In genomic region chr7:103860855-103861254, GRCm38 (mm10) we compare ENCODE assay signal across 8 mouse cellular contexts. TPM values are rescaled to one million over a fixed set of nuclear protein-coding genes. Genes with fewer than 3 reads are reported as not detected.
DNase-seq lines count a peak whose midpoint lies in the region; ATAC-seq and TF ChIP-seq lines count a peak whose summit lies in the region.

No protein-coding gene starts in this region.

- H3K9me3 ChIP-seq in hindbrain, embryonic 11.5 days (ENCODE audit: control insufficient read depth, low read length), result no peaks in the 10 kb centered on the region
- H3K9me3 ChIP-seq in hindbrain, postnatal 0 days (ENCODE audit: low read length), result no peaks in the 10 kb centered on the region
- no peaks in the 10 kb centered on the region for H3K9me3 ChIP-seq in ES-Bruce4 (replicated peaks; ENCODE audit: control insufficient read depth, insufficient read depth, low read length, poor library complexity, severe bottlenecking)

- no peak for TF ChIP-seq POLR2A in ES-Bruce4 (IDR thresholded peaks at IDR 0.05; ENCODE audit: insufficient read depth, low read length)

- H3K9ac ChIP-seq in hindbrain, embryonic 11.5 days (ENCODE audit: low read depth, low read length), result no peak overlapping the region
- no peak overlapping the region for H3K9ac ChIP-seq in hindbrain, postnatal 0 days (replicated peaks; ENCODE audit: low read length)
- H3K9ac ChIP-seq in ES-Bruce4 (ENCODE audit: low read depth, poor library complexity, severe bottlenecking), result no peak overlapping the region

- no peaks in the 10 kb centered on the region for H3K36me3 ChIP-seq in hindbrain, embryonic 11.5 days (ENCODE audit: control insufficient read depth, insufficient read depth, low read length)
- no peaks in the 10 kb centered on the region for H3K36me3 ChIP-seq in hindbrain, postnatal 0 days (ENCODE audit: insufficient read depth, low read length)
- H3K36me3 ChIP-seq in ES-Bruce4 (ENCODE audit: control insufficient read depth, insufficient read depth, low read length, poor library complexity, severe bottlenecking), result no peaks in the 10 kb centered on the region

- no peak for DNase-seq in hindbrain, embryonic 11.5 days (ENCODE audit: low spot score)
- DNase-seq in hindbrain, postnatal 0 days (ENCODE audit: low spot score), result no peak
- DNase-seq in embryo, embryonic 10.5 days (ENCODE audit: low spot score), result peak; percentile 48
- peak; percentile 18 to 38 for DNase-seq in heart, postnatal 36 days
- peak; percentile 77 to 91 for DNase-seq in spleen, postnatal 10 days (ENCODE audit: low spot score in 2 of 2)
- no peak for DNase-seq in left cerebral cortex, adult 9 months (ENCODE audit: low spot score in 2 of 2)

- no peak for TF ChIP-seq CTCF in hindbrain, postnatal 0 days (IDR thresholded peaks at IDR 0.05; ENCODE audit: low read depth)
- TF ChIP-seq CTCF in ES-Bruce4 (IDR thresholded peaks at IDR 0.05; ENCODE audit: low read depth, low read length), result no peak

- no peak overlapping the region for H3K27ac ChIP-seq in hindbrain, embryonic 11.5 days (ENCODE audit: low read depth, low read length)
- H3K27ac ChIP-seq in hindbrain, postnatal 0 days, result no peak overlapping the region
- no peak overlapping the region for H3K27ac ChIP-seq in ES-Bruce4 (ENCODE audit: insufficient read depth, low read length)

- no peaks in the 10 kb centered on the region for H3K4me1 ChIP-seq in hindbrain, embryonic 11.5 days (replicated peaks; ENCODE audit: control insufficient read depth, insufficient read depth, low read length)
- no peaks in the 10 kb centered on the region for H3K4me1 ChIP-seq in hindbrain, postnatal 0 days (ENCODE audit: insufficient read depth, low read length)
- H3K4me1 ChIP-seq in ES-Bruce4 (ENCODE audit: control insufficient read depth, insufficient read depth, low read length), result peaks cover 1% of the 10 kb centered on the region

- intact Hi-C loops in heart, postnatal 36 days (cut with DNase I), result no loop called here

- 48% methylated on average over 1 of the region's 1 CpGs for WGBS in hindbrain, embryonic 11.5 days
- WGBS in hindbrain, postnatal 0 days, result 64% methylated on average over 1 of the region's 1 CpGs

- no peak overlapping the region for H3K4me3 ChIP-seq in hindbrain, embryonic 11.5 days (ENCODE audit: low read depth, low read length)
- H3K4me3 ChIP-seq in hindbrain, postnatal 0 days (ENCODE audit: low read length), result no peak overlapping the region
- H3K4me3 ChIP-seq in ES-Bruce4 (ENCODE audit: low read depth, low read length), result no peak overlapping the region

- H3K27me3 ChIP-seq in hindbrain, embryonic 11.5 days (ENCODE audit: control insufficient read depth, insufficient read depth, low read length), result no peaks in the 10 kb centered on the region
- H3K27me3 ChIP-seq in hindbrain, postnatal 0 days (ENCODE audit: insufficient read depth, low read length), result no peaks in the 10 kb centered on the region
- H3K27me3 ChIP-seq in ES-Bruce4 (ENCODE audit: control insufficient read depth, insufficient read depth, low read length, poor library complexity, severe bottlenecking), result no peaks in the 10 kb centered on the region

- peak; percentile 97 for TF ChIP-seq EP300 in ES-Bruce4 (IDR thresholded peaks at IDR 0.05; ENCODE audit: insufficient read depth, low read depth, low read length)

- H3K4me2 ChIP-seq in hindbrain, embryonic 11.5 days (replicated peaks; ENCODE audit: low read depth, low read length), result no peak overlapping the region
- no peak overlapping the region for H3K4me2 ChIP-seq in hindbrain, postnatal 0 days (ENCODE audit: low read depth, low read length)

- ATAC-seq in hindbrain, embryonic 11.5 days (ENCODE audit: low FRiP score), result 0 out of 2 replicates have a peak, but pooled peaks have one; percentile 49
- no peak for ATAC-seq in hindbrain, postnatal 0 days
- ATAC-seq in inflammation-experienced regulatory T-cells, adult 6 months, result no peak

RNA-seq across cellular contexts. Expression of gene Hbb-y, which starts 7.8 kb away (rescaled TPM):
- 10,698 and 10,834 TPM in 2 replicates for polyA plus RNA-seq in hindbrain, embryonic 11.5 days (2014; fragmentation: Nextera tagmentation; extraction: Ambion mirVana)
- not detected in 2 replicates for total RNA-seq in hindbrain, postnatal 0 days (2014; rRNA removed)
- 0.30 and 1.1 TPM in 2 replicates for polyA plus RNA-seq in hindbrain, postnatal 0 days (2015; fragmentation: Nextera tagmentation; extraction: Ambion mirVana)
- polyA plus RNA-seq in ES-Bruce4 (2011; ENCODE audit: insufficient read depth, insufficient read length, low read depth, missing spikeins), result 1.4 TPM in 1 of 2 replicates, not detected in the other
- not detected for total RNA-seq in heart, postnatal 36 days (2021)
- not detected for polyA plus RNA-seq in inflammation-experienced regulatory T-cells, adult 6 months (2017; shearing (Covaris generic))

RNA-seq across cellular contexts. Expression of gene Hbb-bh1, which starts 17.9 kb away (rescaled TPM):
- 2,447 and 2,531 TPM in 2 replicates for polyA plus RNA-seq in hindbrain, embryonic 11.5 days (2014; fragmentation: Nextera tagmentation; extraction: Ambion mirVana)
- not detected in 2 replicates for total RNA-seq in hindbrain, postnatal 0 days (2014; rRNA removed)
- polyA plus RNA-seq in hindbrain, postnatal 0 days (2015; fragmentation: Nextera tagmentation; extraction: Ambion mirVana), result not detected in 2 replicates
- not detected in 2 replicates for polyA plus RNA-seq in ES-Bruce4 (2011; ENCODE audit: insufficient read depth, insufficient read length, low read depth, missing spikeins)
- total RNA-seq in heart, postnatal 36 days (2021), result not detected
- polyA plus RNA-seq in inflammation-experienced regulatory T-cells, adult 6 months (2017; shearing (Covaris generic)), result not detected

RNA-seq across cellular contexts. Expression of gene Hbb-bh2, which starts 20.5 kb away (rescaled TPM):
- polyA plus RNA-seq in hindbrain, embryonic 11.5 days (2014; fragmentation: Nextera tagmentation; extraction: Ambion mirVana), result not detected in 2 replicates
- total RNA-seq in hindbrain, postnatal 0 days (2014; rRNA removed), result not detected in 2 replicates
- polyA plus RNA-seq in hindbrain, postnatal 0 days (2015; fragmentation: Nextera tagmentation; extraction: Ambion mirVana), result not detected in 2 replicates
- polyA plus RNA-seq in ES-Bruce4 (2011; ENCODE audit: insufficient read depth, insufficient read length, low read depth, missing spikeins), result not detected in 2 replicates
- not detected for total RNA-seq in heart, postnatal 36 days (2021)
- not detected for polyA plus RNA-seq in inflammation-experienced regulatory T-cells, adult 6 months (2017; shearing (Covaris generic))

RNA-seq across cellular contexts. Expression of gene Olfr66, which starts 25.2 kb away (rescaled TPM):
- polyA plus RNA-seq in hindbrain, embryonic 11.5 days (2014; fragmentation: Nextera tagmentation; extraction: Ambion mirVana), result not detected in 2 replicates
- not detected in 2 replicates for total RNA-seq in hindbrain, postnatal 0 days (2014; rRNA removed)
- polyA plus RNA-seq in hindbrain, postnatal 0 days (2015; fragmentation: Nextera tagmentation; extraction: Ambion mirVana), result not detected in 2 replicates
- polyA plus RNA-seq in ES-Bruce4 (2011; ENCODE audit: insufficient read depth, insufficient read length, low read depth, missing spikeins), result not detected in 2 replicates
- total RNA-seq in heart, postnatal 36 days (2021), result not detected
- polyA plus RNA-seq in inflammation-experienced regulatory T-cells, adult 6 months (2017; shearing (Covaris generic)), result not detected

RNA-seq across cellular contexts. Expression of gene Hbb-bs, which starts 33.0 kb away (rescaled TPM):
- polyA plus RNA-seq in hindbrain, embryonic 11.5 days (2014; fragmentation: Nextera tagmentation; extraction: Ambion mirVana), result 266 and 269 TPM in 2 replicates
- total RNA-seq in hindbrain, postnatal 0 days (2014; rRNA removed), result 1,334 and 1,616 TPM in 2 replicates
- 849 and 1,064 TPM in 2 replicates for polyA plus RNA-seq in hindbrain, postnatal 0 days (2015; fragmentation: Nextera tagmentation; extraction: Ambion mirVana)
- 3.5 TPM in 1 of 2 replicates, not detected in the other for polyA plus RNA-seq in ES-Bruce4 (2011; ENCODE audit: insufficient read depth, insufficient read length, low read depth, missing spikeins)
- over 10,000 TPM in 1 of 2 experiments, 1,000 to 10,000 TPM in 1; 9,168 to 11,645 TPM for total RNA-seq in heart, postnatal 36 days (2021)
- 10 to 100 TPM in 2 of 3 experiments, 1 to 10 TPM in 1; 9.8 to 22.5 (median 18.1) TPM for polyA plus RNA-seq in inflammation-experienced regulatory T-cells, adult 6 months (2017; shearing (Covaris generic))

Comparison
In these comparisons a context has a peak if more than half of its experiments do, and no peak if none do; other contexts are left out.
1. RNA of gene Hbb-y, which starts 7.8 kb away (polyA plus RNA-seq): 10,698 to 10,834 TPM in hindbrain, embryonic 11.5 days; 0.30 to 1.1 TPM in hindbrain, postnatal 0 days, 1.4 TPM in ES-Bruce4 and not detected in inflammation-experienced regulatory T-cells, adult 6 months; every median in the first group is over 1,000 times any median in the second.
2. RNA of gene Hbb-bh1, which starts 17.9 kb away (polyA plus RNA-seq): 2,447 to 2,531 TPM in hindbrain, embryonic 11.5 days; not detected in hindbrain, postnatal 0 days, not detected in ES-Bruce4 and not detected in inflammation-experienced regulatory T-cells, adult 6 months; every median in the first group is over 1,000 times any median in the second.
3. DNase-seq: peak in embryo, embryonic 10.5 days (single experiment), heart, postnatal 36 days (2 of 2) and spleen, postnatal 10 days (2 of 2); none in hindbrain, embryonic 11.5 days (single experiment), hindbrain, postnatal 0 days (single experiment) and left cerebral cortex, adult 9 months (0 of 2).